Mouse (Mus musculus) left cerebral cortex, postnatal 25 days (tissue): ENCODE results near the gene Blvrb. TPM values are rescaled to one million over a fixed set of nuclear protein-coding genes. Genes with fewer than 3 reads are reported as not detected.

Source experiments
- DNase-seq, 2 experiments: peaks; one replicate each; pipeline ENCODE4 v3.0.0; 2022; ENCODE audit warnings: low spot score in 2 of 2, mixed read lengths in 1 of 2
- intact Hi-C: fragments of 180-260 bp; cut with DNase I; formaldehyde crosslinking; loops from one replicate; pipeline ENCODE4 v1.15.1; 2025
- total RNA-seq, 2 experiments: library from RNA; stranded (reverse); gene quantifications; 2 replicates each; pipeline ENCODE4 v1.2.3; 2021

The Blvrb gene
- 10 to 100 TPM; 12.0 to 15.9 TPM for total RNA-seq

- intact Hi-C loops = loop anchor here (2.0 to 5.0 kb wide), 2 partner anchors 39 to 110 kb away; partner anchors contain the start of genes Ltbp4 and Sertad1
- DNase-seq = peak; percentile 96 to 99
Measured at GRCm38 (mm10) chr7:27447419-27448286, at the start of gene Blvrb, which contains the start of gene Sptbn4. TSS of gene Blvrb (plus strand) at chr7:27447978. TSS of gene Sptbn4 (minus strand) at chr7:27447686.

- intact Hi-C loops = no loop called here
- peak in 1 of 2 experiments; percentile 74 for DNase-seq
Measured at GRCm38 (mm10) chr7:27400545-27400944, 47.2 kb upstream of the Blvrb start.

- intact Hi-C loops = loop anchor here (2.0 kb wide), 1 partner anchor 70 kb away; no protein-coding TSS in a partner anchor
- peak; percentile 76 to 87 for DNase-seq
Measured at GRCm38 (mm10) chr7:27402675-27403074, 45.1 kb upstream of the Blvrb start.

- intact Hi-C loops = no loop called here
Measured at GRCm38 (mm10) chr7:27404203-27404942, 43.4 kb upstream of the Blvrb start.

GRCm38 (mm10) chr7:27406481-27406880 is 41.3 kb upstream of the Blvrb start:
- intact Hi-C loops = no loop called here

More at GRCm38 (mm10) chr7:27404203-27404942, 43.4 kb upstream of the Blvrb start:
- no peak for DNase-seq

GRCm38 (mm10) chr7:27407816-27408215 is 40.0 kb upstream of the Blvrb start:
- intact Hi-C loops = no loop called here
- DNase-seq = no peak

More at GRCm38 (mm10) chr7:27406481-27406880, 41.3 kb upstream of the Blvrb start:
- no peak for DNase-seq

GRCm38 (mm10) chr7:27408379-27409176 is 39.2 kb upstream of the Blvrb start:
- intact Hi-C loops = no loop called here
- peak; percentile 52 to 58 for DNase-seq

- peak in 1 of 2 experiments; percentile 60 for DNase-seq
- intact Hi-C loops = no loop called here
Measured at GRCm38 (mm10) chr7:27417151-27417550, 30.6 kb upstream of the Blvrb start.

GRCm38 (mm10) chr7:27419101-27419500 is 28.7 kb upstream of the Blvrb start:
- no peak for DNase-seq
- intact Hi-C loops = no loop called here

- intact Hi-C loops = no loop called here
- peak in 1 of 2 experiments; percentile 39 for DNase-seq
Measured at GRCm38 (mm10) chr7:27423556-27424326, 24.0 kb upstream of the Blvrb start.

GRCm38 (mm10) chr7:27427387-27427786 is 20.4 kb upstream of the Blvrb start:
- DNase-seq = no peak
- intact Hi-C loops = no loop called here

- intact Hi-C loops = no loop called here
- no peak for DNase-seq
Measured at GRCm38 (mm10) chr7:27428002-27428401, 19.8 kb upstream of the Blvrb start.

- intact Hi-C loops = no loop called here
Measured at GRCm38 (mm10) chr7:27429135-27429534, 18.6 kb upstream of the Blvrb start.

GRCm38 (mm10) chr7:27433349-27433748 is 14.4 kb upstream of the Blvrb start:
- no peak for DNase-seq
- intact Hi-C loops = no loop called here

More at GRCm38 (mm10) chr7:27429135-27429534, 18.6 kb upstream of the Blvrb start:
- DNase-seq = no peak

- DNase-seq = no peak
- intact Hi-C loops = no loop called here
Measured at GRCm38 (mm10) chr7:27433794-27434193, 14.0 kb upstream of the Blvrb start.

GRCm38 (mm10) chr7:27437544-27437943 is 10.2 kb upstream of the Blvrb start:
- no peak for DNase-seq
- intact Hi-C loops = no loop called here

- intact Hi-C loops = no loop called here
- no peak for DNase-seq
Measured at GRCm38 (mm10) chr7:27440014-27440413, 7.8 kb upstream of the Blvrb start.

GRCm38 (mm10) chr7:27446051-27446450 is 1.7 kb upstream of the Blvrb start:
- DNase-seq = no peak
- intact Hi-C loops = loop anchor here (5.0 kb wide), 1 partner anchor 109 kb away; the partner anchor contains the start of gene Ltbp4
